Mouse (Mus musculus) brown adipose tissue, adult 24 weeks (tissue): ENCODE results near the gene Olfr1350. TPM values are rescaled to one million over a fixed set of nuclear protein-coding genes. Genes with fewer than 3 reads are reported as not detected.
"Not testable (repeated sequence)": the region's sequence is repeated elsewhere in the genome, so short reads cannot be mapped to it uniquely, and the experiment has no call there.

ENCODE experiments used
- H3K27ac ChIP-seq: fragments of 200-500 bp; replicated peaks from 2 replicates; pipeline ENCODE4 v1.5.1; 2012; ENCODE audit warnings: low read depth, mild to moderate bottlenecking, low read length
- H3K4me1 ChIP-seq: fragments of 200-500 bp; 2 replicates; pipeline ENCODE4 v1.6.1; 2012; ENCODE audit warnings: low read length, mixed read lengths; ENCODE audit not compliant: control insufficient read depth, insufficient read depth, insufficient read length
- H3K4me3 ChIP-seq: fragments of 200-500 bp; 2 replicates; pipeline ENCODE4 v1.5.1; 2012; ENCODE audit warnings: low read depth, mild to moderate bottlenecking, low read length, moderate library complexity; ENCODE audit not compliant: insufficient read depth
- polyA plus RNA-seq: library from polyadenylated mRNA; stranded (reverse); fragments of >200 nt; gene quantifications from 2 replicates; pipeline ENCODE4 v1.2.4, GENCODE M21; 2012; ENCODE audit not compliant: missing spikeins, insufficient read depth, insufficient read length

Olfr1350 gene
- polyA plus RNA-seq, result not detected in 2 replicates

DNA sequence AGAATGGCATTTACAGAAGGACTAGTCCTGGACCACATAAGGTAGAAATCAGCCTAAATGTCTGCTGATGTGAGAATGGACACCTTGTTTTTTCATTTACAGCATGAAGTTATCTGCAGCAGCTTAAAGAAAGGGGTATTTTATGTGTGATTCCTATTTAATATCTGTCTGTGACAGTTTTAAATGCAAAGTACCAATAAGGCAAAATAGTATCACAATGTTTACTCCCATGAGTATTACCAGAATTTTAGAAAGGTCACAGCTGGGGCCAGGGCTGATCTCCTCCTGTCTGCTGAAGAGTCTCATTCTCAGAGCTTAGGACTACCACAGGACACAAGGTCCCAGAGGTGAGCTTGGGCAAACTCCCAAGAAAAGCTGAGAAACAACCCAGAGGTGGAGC, at the start of gene Olfr1350:
TSS of gene Olfr1350 (plus strand) at position 301 of the 400 bp plus-strand sequence.
- Histone ChIP-seq H3K4me1 (no peaks in the 10 kb centered on the region), H3K4me3 (no peak within 1 kb of the TSS), H3K27ac (no peak within 1 kb of the TSS)

DNA sequence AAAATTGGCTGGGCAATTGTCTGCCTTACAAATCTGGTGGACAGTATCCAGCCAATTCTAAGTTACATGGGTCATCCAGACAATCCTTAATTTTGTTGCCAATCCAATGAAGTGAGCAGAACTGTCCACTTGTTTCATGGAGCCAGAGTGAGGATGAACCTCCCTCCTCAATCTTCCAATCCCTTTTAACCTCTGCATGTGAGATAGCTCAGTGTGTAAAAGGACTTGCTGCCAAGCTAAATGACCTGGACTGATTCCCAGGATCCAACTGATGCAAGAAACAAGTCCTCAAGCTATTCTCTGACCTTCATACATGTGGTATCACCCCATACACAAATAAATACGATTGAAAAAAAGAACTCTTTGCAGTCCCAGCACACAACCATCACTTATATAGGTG, 43.0 kb upstream of the Olfr1350 start:
- H3K4me1 ChIP-seq, result no peaks in the 10 kb centered on the region
- no peak overlapping the region for H3K4me3 ChIP-seq
- H3K27ac ChIP-seq, result no peak overlapping the region

DNA sequence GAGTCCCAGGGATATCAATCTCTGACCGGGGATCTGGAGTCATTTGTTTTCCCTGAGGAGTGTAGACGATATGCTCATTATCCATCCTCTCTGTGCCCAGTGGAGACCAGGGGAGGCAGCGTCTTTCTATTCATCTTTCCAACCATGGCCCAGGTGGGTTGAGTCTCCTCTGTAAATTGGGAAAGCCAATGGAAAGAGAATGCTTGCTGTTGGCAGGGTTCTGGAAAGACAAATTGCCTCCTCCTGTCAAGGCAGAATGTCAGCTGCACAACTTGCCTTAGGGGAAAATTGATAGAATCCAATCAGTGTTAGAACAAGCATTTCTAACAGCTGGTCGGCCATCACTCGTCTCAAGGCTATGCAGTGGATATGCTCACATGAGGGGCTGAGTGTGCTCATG, 41.8 kb upstream of the Olfr1350 start, which contains the start of gene Olfr1349:
TSS of gene Olfr1349 (minus strand) at position 101 of the 400 bp plus-strand sequence.
- H3K27ac ChIP-seq, result no peak within 1 kb of the TSS

DNA sequence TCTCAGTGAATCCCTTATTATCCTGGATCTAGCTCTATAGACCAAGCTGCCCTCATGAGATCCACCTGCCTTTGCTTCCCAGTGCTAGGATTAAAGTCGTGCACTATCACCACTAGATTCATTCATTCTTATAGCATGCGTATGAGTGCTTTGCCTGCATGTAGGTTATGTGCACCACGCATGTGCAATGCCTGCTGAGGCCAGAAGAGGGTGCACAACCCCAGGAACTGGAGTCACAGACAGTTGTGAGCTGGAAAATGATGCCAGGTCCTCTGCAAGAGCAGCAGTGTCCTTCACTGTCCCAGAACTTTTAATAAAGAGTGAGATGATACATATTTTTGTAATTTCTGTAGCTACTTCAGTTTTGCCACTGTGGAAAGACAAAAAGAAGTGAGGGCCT, 39.6 kb upstream of the Olfr1350 start:
- Histone ChIP-seq H3K4me3 (no peak overlapping the region), H3K27ac (no peak overlapping the region)

More for the DNA sequence above, 41.8 kb upstream of the Olfr1350 start, which contains the start of gene Olfr1349:
- Histone ChIP-seq H3K4me3 (no peak within 1 kb of the TSS), H3K4me1 (no peaks in the 10 kb centered on the region)

DNA sequence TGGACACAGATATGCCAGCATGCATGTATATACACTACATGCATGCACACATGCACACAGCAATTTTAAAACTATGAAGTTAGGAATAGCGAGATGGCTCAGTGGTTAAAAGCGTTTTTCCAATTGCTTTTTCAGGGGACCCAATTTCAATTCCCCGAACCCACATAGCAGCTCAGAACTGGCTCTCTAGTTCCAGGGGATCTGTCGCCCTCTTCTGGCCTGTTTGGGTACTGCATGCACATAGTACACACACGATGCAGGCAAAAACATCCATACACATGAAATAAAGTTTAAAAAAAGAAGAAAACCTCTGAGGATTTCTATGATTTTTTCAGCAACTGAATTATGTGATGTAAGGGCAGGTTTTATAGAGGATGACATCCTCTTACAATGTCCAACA, 38.5 kb upstream of the Olfr1350 start:
- no peak overlapping the region for H3K4me3 ChIP-seq
- H3K4me1 ChIP-seq, result no peaks in the 10 kb centered on the region
- no peak overlapping the region for H3K27ac ChIP-seq

More for the DNA sequence above, 39.6 kb upstream of the Olfr1350 start:
- no peaks in the 10 kb centered on the region for H3K4me1 ChIP-seq

DNA sequence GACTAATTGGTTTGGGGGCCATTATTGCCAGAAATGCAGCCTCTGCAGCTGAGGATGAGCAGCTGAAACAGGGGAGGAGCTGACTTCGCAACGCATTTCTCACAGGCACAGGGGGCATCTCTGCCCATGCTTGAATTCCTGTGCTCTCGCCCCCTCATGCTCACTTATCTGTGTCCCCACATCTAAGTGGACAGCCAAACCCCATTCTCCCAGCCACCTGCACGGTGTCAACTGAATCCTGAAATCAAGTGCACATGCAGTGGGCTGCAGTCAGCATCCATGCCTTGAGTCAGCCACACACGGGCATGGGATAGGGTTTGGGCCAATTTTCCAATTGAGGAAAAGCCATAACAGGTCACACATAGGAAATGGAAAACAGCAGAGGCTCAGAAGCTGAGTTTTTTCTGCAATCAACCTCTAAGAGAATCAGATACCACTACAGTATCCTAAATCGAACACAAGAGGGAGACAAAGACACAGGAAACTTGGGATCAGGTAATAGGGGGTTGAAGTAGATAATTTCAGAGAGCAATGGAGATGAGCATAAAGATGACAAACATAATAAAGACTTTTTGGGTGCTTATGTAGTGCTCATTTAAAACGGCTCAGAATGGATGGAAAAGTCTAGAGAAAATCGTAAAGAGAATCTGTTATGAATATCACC, 21.6 kb downstream of the Olfr1350 start:
- Histone ChIP-seq H3K4me1 (no peaks in the 10 kb centered on the region), H3K4me3 (no peak overlapping the region), H3K27ac (no peak overlapping the region)

DNA sequence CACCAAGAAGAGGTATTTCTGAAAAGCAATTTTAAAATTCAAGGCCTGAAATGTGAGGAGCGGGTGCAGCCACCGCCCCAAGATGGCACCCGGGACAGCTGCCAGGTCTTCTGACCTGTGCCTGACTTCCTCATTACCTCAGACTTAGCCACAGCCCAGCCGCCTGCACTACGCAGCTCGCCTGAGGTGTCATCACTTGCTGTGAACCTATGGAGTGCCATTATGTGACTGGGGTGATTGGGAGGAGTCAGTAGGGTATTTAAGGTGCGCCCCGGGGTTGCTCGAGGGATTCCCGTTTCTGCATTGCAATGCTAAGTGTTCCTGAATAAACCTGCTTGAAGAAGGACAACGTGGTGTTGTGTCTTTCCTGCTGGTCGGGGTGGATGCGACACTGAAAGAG, 24.1 kb downstream of the Olfr1350 start:
- H3K4me3 ChIP-seq, H3K27ac ChIP-seq, H3K4me1 ChIP-seq: not testable (repeated sequence)

DNA sequence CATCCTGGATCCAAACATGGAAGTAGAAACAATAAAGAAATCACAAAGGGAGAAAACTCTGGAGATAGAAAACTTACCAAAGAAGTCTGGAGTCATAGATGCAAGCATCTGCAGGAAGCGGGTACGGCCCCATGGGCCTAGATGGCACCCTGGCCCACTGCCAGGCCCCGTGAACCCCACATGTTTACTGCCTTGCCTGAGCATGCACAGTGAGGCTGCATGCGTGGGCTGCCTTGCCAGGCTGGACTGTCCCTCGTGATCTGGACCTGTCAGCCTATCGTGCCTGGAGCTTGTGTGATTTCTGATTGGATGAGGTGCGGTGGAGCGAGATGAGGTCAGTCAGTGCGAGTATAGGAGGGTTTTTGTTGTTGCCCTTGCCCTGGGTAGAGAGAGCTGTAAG, 38.7 kb downstream of the Olfr1350 start:
- Histone ChIP-seq H3K4me3 (no peak overlapping the region), H3K27ac (no peak overlapping the region), H3K4me1 (no peaks in the 10 kb centered on the region)

Other genes starting within 250 kb of the Olfr1350 start
- gene Zfp583, start 233.6 kb upstream of the Olfr1350 start, polyA plus RNA-seq, result 2.3 and 5.4 TPM in 2 replicates
- gene Gm3854, start 221.1 kb upstream of the Olfr1350 start, polyA plus RNA-seq, result 0.36 TPM in 1 of 2 replicates, not detected in the other
- gene Zfp78, start 201.6 kb upstream of the Olfr1350 start, polyA plus RNA-seq, result 1.9 and 2.0 TPM in 2 replicates
- gene Zfp28, start 181.5 kb upstream of the Olfr1350 start, polyA plus RNA-seq, result 1.8 and 3.6 TPM in 2 replicates
- not detected in 2 replicates for gene Smim17, start 166.1 kb upstream of the Olfr1350 start, polyA plus RNA-seq
- gene Gm20715, start 154.6 kb upstream of the Olfr1350 start, polyA plus RNA-seq, result not detected in 2 replicates
- gene Olfr1344, start 126.2 kb upstream of the Olfr1350 start, polyA plus RNA-seq, result not detected in 2 replicates
- not detected in 2 replicates for gene Olfr1336, start 108.7 kb upstream of the Olfr1350 start, polyA plus RNA-seq
- gene Olfr1346, start 97.7 kb upstream of the Olfr1350 start, polyA plus RNA-seq, result not detected in 2 replicates
- not detected in 2 replicates for gene Olfr5, start 77.9 kb upstream of the Olfr1350 start, polyA plus RNA-seq
- gene Olfr1347, start 65.1 kb upstream of the Olfr1350 start, polyA plus RNA-seq, result not detected in 2 replicates
- not detected in 2 replicates for gene Olfr1348, start 56.1 kb upstream of the Olfr1350 start, polyA plus RNA-seq
- not detected in 2 replicates for gene Olfr1349, start 41.9 kb upstream of the Olfr1350 start, polyA plus RNA-seq
- gene Zim1, start 131.6 kb downstream of the Olfr1350 start, polyA plus RNA-seq, result 0.52 TPM in 1 of 2 replicates, not detected in the other
- gene Peg3, start 165.6 kb downstream of the Olfr1350 start, polyA plus RNA-seq, result 3.5 and 8.2 TPM in 2 replicates
- gene Usp29, start 165.7 kb downstream of the Olfr1350 start, polyA plus RNA-seq, result not detected in 2 replicates